Mouse (Mus musculus): ENCODE measurements around the gene Gm45208. TPM values are rescaled to one million over a fixed set of nuclear protein-coding genes. Genes with fewer than 3 reads are reported as not detected.

The Gm45208 gene
- polyA plus RNA-seq, 1 experiment from 2014 or later = 1.7 TPM

DNA sequence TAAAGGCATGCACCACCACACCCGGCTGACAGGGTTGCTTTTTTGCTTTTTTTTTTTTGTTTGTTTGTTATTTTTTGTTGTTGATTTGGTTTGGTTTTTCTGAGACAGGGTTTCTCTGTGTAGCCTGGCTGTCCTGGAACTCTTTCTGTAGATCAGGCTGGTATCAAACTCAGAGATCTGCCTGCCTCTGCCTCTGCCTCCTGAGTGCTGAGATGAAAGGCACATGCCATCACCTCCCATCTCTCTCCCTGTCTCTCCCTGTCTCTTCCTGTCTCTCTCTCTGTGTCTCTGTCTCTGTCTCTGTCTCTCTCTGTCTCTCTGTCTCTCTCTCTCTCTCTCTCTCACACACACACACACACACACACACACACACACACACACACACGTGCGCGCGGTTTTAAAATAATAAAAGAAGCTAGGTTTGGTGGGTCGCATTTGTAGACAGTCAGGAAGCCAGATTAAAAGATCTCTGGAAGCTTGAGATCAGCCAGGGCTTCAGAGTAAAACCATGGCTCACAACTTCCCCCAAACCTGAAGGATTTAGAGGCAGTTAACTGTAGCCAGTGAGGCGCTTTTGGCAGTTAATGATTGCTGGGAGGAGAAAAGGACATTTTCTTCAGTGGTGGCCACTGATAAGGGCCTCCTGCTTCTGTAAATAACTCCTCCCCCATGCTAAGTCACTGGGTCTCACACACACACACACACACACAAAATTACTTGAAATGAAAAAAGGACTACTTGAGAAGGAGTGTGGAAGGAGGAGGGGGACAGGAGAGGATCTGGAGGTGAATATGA, 56.6 kb downstream of the Gm45208 start:
- no peak overlapping the region for H3K4me2 ChIP-seq (ENCODE audit: low read depth, low read length)
- H3K9ac ChIP-seq (ENCODE audit: low read length) = no peak overlapping the region
- no peak overlapping the region for H3K27ac ChIP-seq (ENCODE audit: low read length)
- no peaks in the 10 kb centered on the region for H3K9me3 ChIP-seq (ENCODE audit: control insufficient read depth, low read length)
- no peak for ATAC-seq (ENCODE audit: low read depth)
- WGBS = 57% methylated on average over 7 of the region's 7 CpGs
- no peaks in the 10 kb centered on the region for H3K27me3 ChIP-seq (ENCODE audit: control insufficient read depth, insufficient read depth, low read depth, low read length)
- H3K36me3 ChIP-seq (ENCODE audit: control insufficient read depth, insufficient read depth, low read length) = peaks cover 4% of the 10 kb centered on the region; the same call in 1 of the 2 replicates
- no peaks in the 10 kb centered on the region for H3K4me1 ChIP-seq (replicated peaks; ENCODE audit: control insufficient read depth, insufficient read depth, low read length)
- H3K4me3 ChIP-seq (ENCODE audit: low read length) = no peak overlapping the region

DNA sequence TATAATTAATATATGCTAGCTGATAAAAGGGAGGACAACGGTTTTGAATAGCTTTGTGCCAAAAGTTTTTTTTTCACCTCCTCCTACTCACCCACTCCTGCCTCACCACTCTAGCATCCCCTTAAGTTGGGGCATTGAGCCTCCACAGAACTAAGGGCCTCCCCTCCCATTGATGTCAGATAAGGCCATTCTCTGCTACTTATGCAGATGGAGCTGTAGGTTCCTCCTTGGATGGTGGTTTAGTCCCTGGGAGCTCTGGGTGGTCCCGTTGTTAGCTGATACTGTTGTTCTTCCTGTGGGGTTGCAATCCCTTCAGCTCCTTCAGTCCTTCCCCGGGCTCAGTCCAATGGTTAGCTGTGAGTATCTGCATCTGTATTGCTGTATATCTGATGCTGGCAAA, 57.2 kb downstream of the Gm45208 start:
- 10% methylated on average over 3 of the region's 3 CpGs for WGBS
- H3K9ac ChIP-seq (ENCODE audit: low read length) = no peak overlapping the region
- no peaks in the 10 kb centered on the region for H3K4me1 ChIP-seq (replicated peaks; ENCODE audit: control insufficient read depth, insufficient read depth, low read length)
- H3K4me2 ChIP-seq (ENCODE audit: low read depth, low read length) = no peak overlapping the region
- no peaks in the 10 kb centered on the region for H3K9me3 ChIP-seq (ENCODE audit: control insufficient read depth, low read length)
- H3K27me3 ChIP-seq (ENCODE audit: control insufficient read depth, insufficient read depth, low read depth, low read length) = no peaks in the 10 kb centered on the region
- H3K36me3 ChIP-seq (ENCODE audit: control insufficient read depth, insufficient read depth, low read length) = no peaks in the 10 kb centered on the region
- no peak for ATAC-seq (ENCODE audit: low read depth)
- no peak overlapping the region for H3K27ac ChIP-seq (ENCODE audit: low read length)
- H3K4me3 ChIP-seq (ENCODE audit: low read length) = no peak overlapping the region

Other genes with a start within 250 kb of the Gm45208 start
- gene Foxp3, start 148.6 kb upstream of the Gm45208 start, polyA plus RNA-seq (2015; fragmentation: Nextera tagmentation; extraction: Ambion mirVana) = 0.11 TPM in 1 of 2 replicates, not detected in the other
- 1.4 and 1.5 TPM in 2 replicates for gene Ppp1r3f, start 148.0 kb upstream of the Gm45208 start, polyA plus RNA-seq (2015; fragmentation: Nextera tagmentation; extraction: Ambion mirVana)
- gene Ccdc22, start 116.7 kb upstream of the Gm45208 start, polyA plus RNA-seq (2015; fragmentation: Nextera tagmentation; extraction: Ambion mirVana) = 29.9 and 30.2 TPM in 2 replicates
- 0.08 TPM in 1 of 2 replicates, not detected in the other for gene Cacna1f, start 115.2 kb upstream of the Gm45208 start, polyA plus RNA-seq (2015; fragmentation: Nextera tagmentation; extraction: Ambion mirVana)
- gene Syp, start 83.8 kb upstream of the Gm45208 start, polyA plus RNA-seq (2015; fragmentation: Nextera tagmentation; extraction: Ambion mirVana) = 2.6 and 3.2 TPM in 2 replicates
- gene Prickle3, start 65.0 kb upstream of the Gm45208 start, polyA plus RNA-seq (2015; fragmentation: Nextera tagmentation; extraction: Ambion mirVana) = 11.5 and 11.8 TPM in 2 replicates
- 218 and 221 TPM in 2 replicates for gene Plp2, start 50.9 kb upstream of the Gm45208 start, polyA plus RNA-seq (2015; fragmentation: Nextera tagmentation; extraction: Ambion mirVana)
- 0.38 and 0.45 TPM in 2 replicates for gene Magix, start 41.0 kb upstream of the Gm45208 start, polyA plus RNA-seq (2015; fragmentation: Nextera tagmentation; extraction: Ambion mirVana)
- gene Gpkow, start 25.1 kb upstream of the Gm45208 start, polyA plus RNA-seq (2015; fragmentation: Nextera tagmentation; extraction: Ambion mirVana) = 51.6 and 51.8 TPM in 2 replicates
- 102 and 122 TPM in 2 replicates for gene Wdr45, start 7.9 kb upstream of the Gm45208 start, polyA plus RNA-seq (2015; fragmentation: Nextera tagmentation; extraction: Ambion mirVana)
- 54.7 and 60.6 TPM in 2 replicates for gene Praf2, start 6.2 kb downstream of the Gm45208 start, polyA plus RNA-seq (2015; fragmentation: Nextera tagmentation; extraction: Ambion mirVana)
- gene Ccdc120, start 28.7 kb downstream of the Gm45208 start, polyA plus RNA-seq (2015; fragmentation: Nextera tagmentation; extraction: Ambion mirVana) = 25.1 and 27.0 TPM in 2 replicates
- gene Tfe3, start 40.3 kb downstream of the Gm45208 start, polyA plus RNA-seq (2015; fragmentation: Nextera tagmentation; extraction: Ambion mirVana) = 27.1 and 28.0 TPM in 2 replicates
- gene Gripap1, start 67.5 kb downstream of the Gm45208 start, polyA plus RNA-seq (2015; fragmentation: Nextera tagmentation; extraction: Ambion mirVana) = 41.9 and 44.0 TPM in 2 replicates
- 1.1 TPM in 2 replicates for gene Kcnd1, start 100.0 kb downstream of the Gm45208 start, polyA plus RNA-seq (2015; fragmentation: Nextera tagmentation; extraction: Ambion mirVana)
- 33.8 and 36.7 TPM in 2 replicates for gene Otud5, start 119.1 kb downstream of the Gm45208 start, polyA plus RNA-seq (2015; fragmentation: Nextera tagmentation; extraction: Ambion mirVana)
- gene Pim2, start 156.0 kb downstream of the Gm45208 start, polyA plus RNA-seq (2015; fragmentation: Nextera tagmentation; extraction: Ambion mirVana) = 11.4 and 15.0 TPM in 2 replicates
- 40.9 and 42.7 TPM in 2 replicates for gene Slc35a2, start 161.8 kb downstream of the Gm45208 start, polyA plus RNA-seq (2015; fragmentation: Nextera tagmentation; extraction: Ambion mirVana)
- 106 and 119 TPM in 2 replicates for gene Pqbp1, start 177.0 kb downstream of the Gm45208 start, polyA plus RNA-seq (2015; fragmentation: Nextera tagmentation; extraction: Ambion mirVana)
- gene Timm17b, start 177.1 kb downstream of the Gm45208 start, polyA plus RNA-seq (2015; fragmentation: Nextera tagmentation; extraction: Ambion mirVana) = 156 and 157 TPM in 2 replicates
- gene Gm10491, start 185.6 kb downstream of the Gm45208 start, polyA plus RNA-seq (2015; fragmentation: Nextera tagmentation; extraction: Ambion mirVana) = not detected in 2 replicates
- not detected in 2 replicates for gene Gm10490, start 187.3 kb downstream of the Gm45208 start, polyA plus RNA-seq (2015; fragmentation: Nextera tagmentation; extraction: Ambion mirVana)
- 0.94 and 1.3 TPM in 2 replicates for gene Pcsk1n, start 197.6 kb downstream of the Gm45208 start, polyA plus RNA-seq (2015; fragmentation: Nextera tagmentation; extraction: Ambion mirVana)
- not detected in 2 replicates for gene Eras, start 206.4 kb downstream of the Gm45208 start, polyA plus RNA-seq (2015; fragmentation: Nextera tagmentation; extraction: Ambion mirVana)
- 25.0 and 26.5 TPM in 2 replicates for gene Hdac6, start 225.6 kb downstream of the Gm45208 start, polyA plus RNA-seq (2015; fragmentation: Nextera tagmentation; extraction: Ambion mirVana)